Mouse (Mus musculus): ENCODE results near the gene Prpsap2. TPM values are rescaled to one million over a fixed set of nuclear protein-coding genes. Genes with fewer than 3 reads are reported as not detected.

Prpsap2 gene
- polyA plus RNA-seq, 1 experiment from 2014 or later = 8.6 TPM

DNA sequence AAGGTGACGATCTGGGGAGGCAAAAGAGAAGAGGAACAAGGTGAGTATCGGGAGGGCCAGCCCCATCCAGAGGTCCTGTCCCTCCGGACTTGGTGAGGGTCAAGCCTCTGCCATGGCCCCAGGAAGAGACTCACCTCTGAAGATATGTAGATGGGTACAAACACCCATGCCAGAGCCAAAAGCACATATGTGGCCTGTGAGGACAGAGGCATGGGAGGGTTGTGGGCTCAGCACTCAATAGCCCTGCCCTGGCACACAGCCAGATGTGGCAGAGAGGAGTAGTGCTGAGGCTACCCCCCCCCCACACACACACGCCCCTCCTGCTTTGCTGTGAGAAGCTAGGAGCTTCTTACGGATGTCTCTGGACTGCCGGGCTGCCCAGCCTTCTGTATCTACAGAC is 46.8 kb downstream of the Prpsap2 start:
- Histone ChIP-seq H3K27ac (no peak overlapping the region), H3K4me1 (replicated peaks) (peaks cover 9% of the 10 kb centered on the region), H3K9ac (no peak overlapping the region), H3K4me2 (no peak overlapping the region), H3K27me3 (peaks cover 12% of the 10 kb centered on the region), H3K9me3 (replicated peaks) (no peaks in the 10 kb centered on the region), H3K4me3 (replicated peaks) (no peak overlapping the region), H3K36me3 (no peaks in the 10 kb centered on the region)
- ATAC-seq (ENCODE audit: low read depth) (no peak), DNase-seq (no peak)
- 53% methylated on average over 6 of the region's 6 CpGs for WGBS (ENCODE audit: insufficient replicate concordance)

DNA sequence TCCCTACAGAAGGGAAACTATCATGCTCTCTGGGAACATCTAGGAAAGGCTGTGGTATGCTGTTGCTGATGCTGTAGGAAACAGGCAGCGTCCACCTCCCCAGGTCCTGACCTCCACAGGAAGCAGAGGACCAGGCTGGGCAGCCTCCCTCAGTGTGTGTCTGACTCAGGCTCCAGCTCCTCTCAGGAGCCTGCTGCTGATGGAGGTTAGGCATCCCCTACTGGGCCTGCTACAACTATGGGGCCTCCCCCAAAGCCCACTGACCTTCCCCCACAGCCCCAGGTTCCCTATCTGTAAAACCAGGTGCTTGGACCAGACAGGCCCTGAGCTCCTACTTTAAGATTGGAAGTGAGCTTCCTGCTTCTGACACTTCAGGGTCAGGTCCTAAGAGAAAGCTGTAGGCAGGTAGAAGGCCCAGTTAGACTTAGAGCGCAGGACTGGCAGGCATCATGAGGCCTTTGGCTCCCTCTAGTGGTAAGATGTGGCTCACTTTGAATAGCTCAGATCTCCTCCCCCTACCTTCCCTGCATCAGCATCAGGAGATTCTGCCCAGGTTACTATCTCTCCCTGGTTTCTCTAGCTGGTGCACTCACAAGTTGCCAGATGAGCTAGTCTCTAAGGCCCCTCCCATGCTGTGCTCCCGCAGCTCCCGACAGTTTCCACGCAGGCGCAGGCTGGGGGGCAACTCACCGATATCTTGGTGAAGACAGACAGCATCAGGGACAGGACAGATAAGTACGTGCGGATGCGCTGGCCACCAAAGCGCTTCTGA is 47.4 kb downstream of the Prpsap2 start:
- ATAC-seq (ENCODE audit: low read depth) (peak; percentile 79), DNase-seq (peak; percentile 58)
- H3K27ac ChIP-seq = no peak overlapping the region
- H3K9ac ChIP-seq = no peak overlapping the region
- H3K27me3 ChIP-seq = peaks cover 12% of the 10 kb centered on the region
- no peak overlapping the region for H3K4me2 ChIP-seq
- no peak overlapping the region for H3K4me3 ChIP-seq (replicated peaks)
- H3K9me3 ChIP-seq (replicated peaks) = no peaks in the 10 kb centered on the region
- WGBS (ENCODE audit: insufficient replicate concordance) = 23% methylated on average over 11 of the region's 11 CpGs
- H3K4me1 ChIP-seq (replicated peaks) = peaks cover 9% of the 10 kb centered on the region
- H3K36me3 ChIP-seq = no peaks in the 10 kb centered on the region

DNA sequence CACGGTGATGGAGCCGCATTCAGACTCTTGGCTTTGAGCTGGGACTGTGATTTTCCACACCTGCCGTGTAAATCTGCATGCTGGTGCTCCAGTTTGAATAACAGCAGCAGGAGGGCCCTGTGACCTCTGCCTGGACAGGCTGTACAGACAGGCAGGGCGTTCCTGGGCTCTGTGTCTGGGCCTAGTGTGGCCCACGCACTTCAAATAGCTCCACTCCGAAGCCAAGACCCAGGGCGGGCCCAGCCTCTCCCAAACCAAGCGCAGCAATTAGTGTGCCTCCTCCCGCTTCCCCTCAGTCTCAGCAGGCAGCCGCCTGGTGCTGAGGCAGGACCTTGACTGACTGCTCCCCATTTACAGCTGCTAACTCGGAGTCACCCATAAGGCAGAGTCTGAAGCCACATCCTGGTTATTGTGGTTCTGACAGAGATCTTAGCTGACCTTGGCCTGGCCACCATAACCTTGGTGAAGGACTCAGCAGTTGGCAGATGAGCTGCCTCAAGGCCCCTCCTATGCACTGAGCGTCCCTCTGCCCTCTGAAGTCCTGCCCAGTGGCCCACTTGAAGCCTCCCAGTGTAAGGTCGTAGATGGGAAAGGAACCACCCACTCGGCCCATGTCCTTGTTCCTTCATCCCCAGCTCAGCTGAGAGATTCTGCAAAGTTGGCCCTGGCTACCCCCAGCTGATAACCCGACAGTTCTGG is 48.6 kb downstream of the Prpsap2 start:
- Histone ChIP-seq H3K36me3 (no peaks in the 10 kb centered on the region), H3K27ac (no peak overlapping the region), H3K9me3 (replicated peaks) (no peaks in the 10 kb centered on the region), H3K4me3 (replicated peaks) (no peak overlapping the region), H3K4me2 (no peak overlapping the region), H3K4me1 (replicated peaks) (peaks cover 9% of the 10 kb centered on the region), H3K27me3 (peaks cover 12% of the 10 kb centered on the region), H3K9ac (no peak overlapping the region)
- ATAC-seq (ENCODE audit: low read depth) (no peak), DNase-seq (no peak)
- 55% methylated on average over 15 of the region's 15 CpGs for WGBS (ENCODE audit: insufficient replicate concordance)

DNA sequence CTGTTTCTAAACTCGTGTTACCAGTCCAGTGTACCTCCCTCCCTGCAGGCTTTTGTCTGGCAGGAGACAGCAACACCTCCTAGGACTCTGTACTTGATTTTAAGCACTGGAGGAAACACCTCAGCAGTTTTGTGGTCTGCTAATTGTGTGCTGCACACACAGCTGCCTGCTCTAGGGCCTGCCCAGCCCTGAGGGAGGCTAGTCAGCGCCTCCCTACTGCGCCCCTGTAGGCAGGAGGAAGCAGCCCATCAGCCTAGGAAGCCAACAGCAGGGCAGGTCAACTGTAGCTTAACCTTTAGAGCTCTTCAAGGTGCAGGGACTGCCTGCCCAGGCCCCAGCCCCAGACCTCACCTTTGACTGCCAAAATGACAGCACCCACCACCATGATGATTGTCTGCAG is 53.0 kb downstream of the Prpsap2 start:
- ATAC-seq (ENCODE audit: low read depth) (no peak), DNase-seq (no peak)
- Histone ChIP-seq H3K27me3 (peaks cover 8% of the 10 kb centered on the region), H3K4me1 (replicated peaks) (peaks cover 5% of the 10 kb centered on the region; the same call in 1 of the 2 replicates), H3K9me3 (replicated peaks) (no peaks in the 10 kb centered on the region), H3K9ac (no peak overlapping the region), H3K4me2 (no peak overlapping the region), H3K27ac (no peak overlapping the region), H3K4me3 (replicated peaks) (no peak overlapping the region), H3K36me3 (peaks cover 17% of the 10 kb centered on the region)
- 50% methylated on average over 3 of the region's 3 CpGs for WGBS (ENCODE audit: insufficient replicate concordance)

DNA sequence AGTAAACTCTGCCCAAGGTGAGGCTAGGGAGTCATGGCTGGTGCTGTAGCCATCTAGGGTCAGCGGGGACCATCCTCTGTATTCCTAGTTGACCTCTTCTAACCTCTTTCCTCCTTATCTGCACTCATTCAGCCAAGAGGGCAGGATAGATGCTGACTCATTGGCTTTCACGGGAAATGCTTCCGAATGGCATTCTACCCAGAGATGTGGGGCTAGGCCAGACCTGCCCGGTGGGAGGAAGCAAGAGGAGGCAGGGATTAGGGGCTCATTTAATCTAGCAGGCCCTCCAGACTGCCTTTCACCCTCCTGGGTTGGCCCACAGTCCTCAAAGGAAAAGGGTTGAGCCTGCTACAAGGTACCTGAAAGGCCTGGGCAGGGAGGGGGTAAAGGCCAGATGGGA is 55.7 kb downstream of the Prpsap2 start:
- WGBS (ENCODE audit: insufficient replicate concordance) = 49% methylated on average over 4 of the region's 4 CpGs
- no peak for ATAC-seq (ENCODE audit: low read depth)
- no peak overlapping the region for H3K4me3 ChIP-seq (replicated peaks)

DNA sequence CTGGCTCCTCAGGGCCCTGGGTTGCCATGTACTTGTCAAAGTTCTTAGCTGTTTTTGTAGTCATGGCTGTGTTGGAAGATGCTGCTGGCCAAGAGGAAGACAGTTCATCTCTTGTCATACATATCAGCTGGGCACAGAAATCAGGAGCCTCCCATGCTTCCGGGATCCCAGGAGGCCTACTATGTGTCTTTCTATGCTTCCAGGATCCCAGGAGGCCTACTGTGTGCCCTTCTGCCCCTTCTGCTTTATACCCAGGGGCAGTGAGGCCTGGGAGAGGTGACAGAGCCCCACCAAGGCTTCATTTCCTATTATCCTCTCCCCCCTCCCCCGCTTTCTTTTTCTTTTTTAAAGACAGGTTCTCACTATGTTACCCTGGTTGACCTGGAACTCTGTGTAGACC is 56.3 kb downstream of the Prpsap2 start:
- WGBS (ENCODE audit: insufficient replicate concordance) = 69% methylated on average over 2 of the region's 2 CpGs
- Histone ChIP-seq H3K27me3 (no peaks in the 10 kb centered on the region; the same call in 1 of the 2 replicates), H3K4me3 (replicated peaks) (no peak overlapping the region), H3K27ac (no peak overlapping the region), H3K9ac (no peak overlapping the region), H3K9me3 (replicated peaks) (no peaks in the 10 kb centered on the region), H3K36me3 (peaks cover 48% of the 10 kb centered on the region), H3K4me2 (no peak overlapping the region), H3K4me1 (replicated peaks) (peaks cover 5% of the 10 kb centered on the region; the same call in 1 of the 2 replicates)
- no peak for DNase-seq
- no peak for ATAC-seq (ENCODE audit: low read depth)

More for the DNA sequence above, 55.7 kb downstream of the Prpsap2 start:
- peaks cover 5% of the 10 kb centered on the region; the same call in 1 of the 2 replicates for H3K4me1 ChIP-seq (replicated peaks)
- H3K36me3 ChIP-seq = peaks cover 42% of the 10 kb centered on the region
- no peak overlapping the region for H3K4me2 ChIP-seq
- no peaks in the 10 kb centered on the region for H3K9me3 ChIP-seq (replicated peaks)
- H3K27ac ChIP-seq = no peak overlapping the region
- peaks cover under 1% of the 10 kb centered on the region for H3K27me3 ChIP-seq
- no peak overlapping the region for H3K9ac ChIP-seq
- DNase-seq = no peak

DNA sequence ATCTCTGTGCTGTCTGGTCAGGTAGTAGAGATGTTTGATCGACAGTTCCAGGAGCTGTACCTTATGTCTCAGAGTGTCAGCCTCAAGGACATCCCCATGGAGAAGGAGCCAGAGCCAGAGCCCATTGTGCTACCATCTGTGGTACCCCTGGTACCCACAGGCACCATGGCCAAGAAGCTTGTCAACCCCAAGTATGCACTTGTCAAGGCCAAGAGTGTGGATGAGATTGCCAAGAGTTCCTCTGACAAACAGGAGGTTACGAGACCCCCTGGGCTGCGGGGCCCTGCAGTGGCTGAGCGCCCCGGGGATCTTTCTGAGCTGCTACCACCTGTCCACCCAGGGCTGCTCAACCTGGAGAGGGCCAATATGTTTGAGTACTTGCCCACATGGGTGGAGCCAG is 59.4 kb downstream of the Prpsap2 start:
- Histone ChIP-seq H3K9me3 (replicated peaks) (no peaks in the 10 kb centered on the region), H3K4me2 (no peak overlapping the region), H3K9ac (no peak overlapping the region), H3K27me3 (peaks cover 4% of the 10 kb centered on the region; the same call in 1 of the 2 replicates), H3K4me1 (replicated peaks) (peaks cover 5% of the 10 kb centered on the region; the same call in 1 of the 2 replicates), H3K4me3 (replicated peaks) (no peak overlapping the region), H3K36me3 (peaks cover 59% of the 10 kb centered on the region), H3K27ac (no peak overlapping the region)
- WGBS (ENCODE audit: insufficient replicate concordance) = 89% methylated on average over 5 of the region's 5 CpGs
- DNase-seq (no peak), ATAC-seq (ENCODE audit: low read depth) (no peak)

DNA sequence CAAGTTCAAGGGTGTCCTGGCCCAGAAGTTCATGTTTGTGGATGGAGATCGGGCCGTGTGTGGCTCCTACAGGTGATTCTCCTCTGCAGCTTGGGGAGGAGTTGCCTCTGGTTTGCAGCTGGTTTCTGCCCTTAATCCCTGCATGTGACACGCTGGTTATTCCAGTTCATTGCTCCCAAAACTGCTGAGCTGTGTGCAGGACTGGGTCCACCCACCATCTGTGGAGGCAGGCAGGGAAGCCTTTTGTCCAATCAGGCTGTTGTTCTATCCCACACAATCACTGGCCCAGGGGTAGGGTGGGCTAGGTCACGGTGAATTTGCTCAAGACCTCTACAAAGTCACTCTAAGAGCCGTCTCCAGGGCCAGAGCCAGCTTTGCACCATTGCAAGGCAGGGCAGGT is 60.2 kb downstream of the Prpsap2 start:
- H3K4me2 ChIP-seq = no peak overlapping the region
- WGBS (ENCODE audit: insufficient replicate concordance) = 78% methylated on average over 5 of the region's 5 CpGs
- H3K4me1 ChIP-seq (replicated peaks) = peaks cover 5% of the 10 kb centered on the region; the same call in 1 of the 2 replicates
- peaks cover 4% of the 10 kb centered on the region; the same call in 1 of the 2 replicates for H3K27me3 ChIP-seq
- no peaks in the 10 kb centered on the region for H3K9me3 ChIP-seq (replicated peaks)
- no peak overlapping the region for H3K27ac ChIP-seq
- H3K4me3 ChIP-seq (replicated peaks) = no peak overlapping the region
- H3K9ac ChIP-seq = no peak overlapping the region
- ATAC-seq (ENCODE audit: low read depth) = no peak
- DNase-seq = no peak
- peaks cover 65% of the 10 kb centered on the region for H3K36me3 ChIP-seq

DNA sequence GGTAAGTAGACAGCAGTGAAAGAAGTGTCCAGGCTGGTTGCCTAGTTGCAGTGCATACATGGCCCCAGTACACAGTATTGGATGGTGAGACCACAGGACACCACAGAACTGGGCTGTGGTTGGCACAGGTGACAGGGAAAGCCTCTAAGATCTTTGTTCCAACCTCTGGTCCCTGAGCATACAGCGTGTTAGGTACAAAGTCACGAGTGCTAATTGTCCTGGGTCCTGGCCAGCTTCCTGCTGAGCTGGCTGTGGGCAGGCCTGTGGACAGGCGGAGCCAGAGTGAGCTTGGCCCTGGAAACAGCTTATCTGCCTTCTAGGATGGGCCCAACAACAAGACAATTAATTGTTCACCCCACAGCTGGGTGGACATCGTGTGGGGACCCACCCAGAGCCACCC is 62.0 kb downstream of the Prpsap2 start:
- 60% methylated on average over 4 of the region's 4 CpGs for WGBS (ENCODE audit: insufficient replicate concordance)

DNA sequence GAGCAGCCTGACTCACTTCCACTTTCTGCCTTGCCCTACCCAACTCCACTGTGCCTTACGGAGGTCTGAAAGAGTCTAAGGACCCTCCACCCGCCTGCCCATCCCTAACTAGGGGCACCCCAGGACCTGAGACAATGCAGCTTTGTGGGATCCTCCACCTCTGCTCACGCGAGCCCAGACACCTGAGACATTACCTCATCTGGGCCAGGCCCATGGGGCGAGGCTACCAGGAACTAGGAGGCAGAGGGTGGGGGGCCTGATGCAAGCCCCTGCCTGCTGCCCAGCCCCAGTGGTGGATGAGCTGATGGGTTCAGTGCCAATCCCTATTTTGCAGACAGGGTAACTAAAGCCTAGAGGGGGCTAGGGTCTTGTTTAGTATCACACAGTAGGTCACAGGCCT is 62.4 kb downstream of the Prpsap2 start:
- no peak for DNase-seq
- Histone ChIP-seq H3K4me1 (replicated peaks) (no peaks in the 10 kb centered on the region), H3K27ac (no peak overlapping the region), H3K36me3 (peaks cover 78% of the 10 kb centered on the region), H3K9me3 (replicated peaks) (no peaks in the 10 kb centered on the region), H3K9ac (no peak overlapping the region), H3K4me2 (no peak overlapping the region), H3K4me3 (replicated peaks) (no peak overlapping the region), H3K27me3 (peaks cover 8% of the 10 kb centered on the region; the same call in 1 of the 2 replicates)
- 85% methylated on average over 5 of the region's 5 CpGs for WGBS (ENCODE audit: insufficient replicate concordance)
- ATAC-seq (ENCODE audit: low read depth) = no peak

More for the DNA sequence above, 62.0 kb downstream of the Prpsap2 start:
- no peak overlapping the region for H3K4me2 ChIP-seq
- ATAC-seq (ENCODE audit: low read depth) (no peak), DNase-seq (no peak)
- H3K9ac ChIP-seq = no peak overlapping the region
- H3K4me1 ChIP-seq (replicated peaks) = no peaks in the 10 kb centered on the region
- no peaks in the 10 kb centered on the region for H3K9me3 ChIP-seq (replicated peaks)
- no peak overlapping the region for H3K27ac ChIP-seq
- H3K27me3 ChIP-seq = peaks cover 8% of the 10 kb centered on the region; the same call in 1 of the 2 replicates
- no peak overlapping the region for H3K4me3 ChIP-seq (replicated peaks)
- H3K36me3 ChIP-seq = peaks cover 79% of the 10 kb centered on the region

DNA sequence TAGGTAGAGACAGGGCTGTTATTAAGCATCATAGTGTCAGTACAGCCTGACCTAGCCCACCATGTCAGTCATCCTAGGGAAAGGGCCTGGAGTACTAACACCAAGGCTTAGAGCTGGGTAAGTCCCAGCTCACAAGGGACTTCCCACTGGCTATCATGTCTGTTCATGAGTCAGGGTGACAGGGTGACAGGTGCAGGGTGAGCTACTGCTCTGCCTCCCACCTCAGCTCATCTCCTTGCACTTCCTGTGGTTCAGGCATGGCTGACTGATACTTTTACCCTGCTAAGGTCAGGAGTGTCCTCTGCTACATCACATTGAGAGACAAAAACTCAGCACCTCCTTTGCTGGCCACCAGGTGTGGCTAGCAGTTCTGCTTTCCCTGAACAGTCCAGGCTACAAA is 63.0 kb downstream of the Prpsap2 start:
- no peak overlapping the region for H3K27ac ChIP-seq
- no peak overlapping the region for H3K4me2 ChIP-seq
- H3K9ac ChIP-seq = no peak overlapping the region
- DNase-seq = no peak
- ATAC-seq (ENCODE audit: low read depth) = no peak
- peaks cover 76% of the 10 kb centered on the region for H3K36me3 ChIP-seq
- H3K4me3 ChIP-seq (replicated peaks) = no peak overlapping the region
- no peaks in the 10 kb centered on the region for H3K9me3 ChIP-seq (replicated peaks)
- peaks cover 8% of the 10 kb centered on the region; the same call in 1 of the 2 replicates for H3K27me3 ChIP-seq
- H3K4me1 ChIP-seq (replicated peaks) = no peaks in the 10 kb centered on the region
